Comparison of ENCODE assay signal across 28 mouse cellular contexts in genomic region chr5:126723304-126724295, GRCm38 (mm10).
DNase-seq lines count a peak whose midpoint lies in the region; ATAC-seq and TF ChIP-seq lines count a peak whose summit lies in the region.
"Had no signal": no experiment of that assay in that cellular context is flagged by ENCODE, and none has a peak within 500 bp of the region (broad histone marks: within the 10 kb centered on the region; RNA-seq: fewer than 3 reads in every experiment).

No protein-coding gene starts in this region.

- DNase-seq in forebrain, embryonic 14.5 days (ENCODE audit: low spot score) = peak; percentile 46
- no peak for DNase-seq in forebrain, embryonic 11.5 days (ENCODE audit: low spot score)
- peak; percentile 5 for DNase-seq in kidney, postnatal 0 days (ENCODE audit: low spot score)
- no peak for DNase-seq in kidney, postnatal 10 days
- DNase-seq in embryonic facial prominence, embryonic 14.5 days (ENCODE audit: low spot score) = peak; percentile 26
- no peak for DNase-seq in adrenal gland, postnatal 25 days
- DNase-seq in frontal cortex, postnatal 14 days (ENCODE audit: low spot score in 2 of 2) = no peak
- DNase-seq: cerebellum, adult 2 months; cerebellum, postnatal 14 days; gastrocnemius, adult 2 months; gastrocnemius, postnatal 36 days; heart, adult 2 months; kidney, adult 18-20 months; kidney, postnatal 4 days; left cerebral cortex, postnatal 4 days; liver, postnatal 0 days; lung, postnatal 36 days; right cerebral cortex, adult 18-20 months; spleen, adult 18-20 months; thymus, postnatal 14 days had no signal

- ATAC-seq in forebrain, embryonic 14.5 days = no peak
- no peak for ATAC-seq in forebrain, embryonic 11.5 days (replicated peaks; ENCODE audit: low FRiP score)
- no peak for ATAC-seq in kidney, postnatal 0 days (replicated peaks; ENCODE audit: low FRiP score, low read depth)
- peak; percentile 50; the same call in 1 of the 2 replicates for ATAC-seq in embryonic facial prominence, embryonic 14.5 days (ENCODE audit: low read depth)
- ATAC-seq: liver, embryonic 12.5 days; liver, postnatal 0 days; midbrain, embryonic 13.5 days; Patski had no signal

- WGBS in forebrain, embryonic 14.5 days = 27% methylated on average over 10 of the region's 10 CpGs
- 51% methylated on average over 10 of the region's 10 CpGs for WGBS in forebrain, embryonic 11.5 days
- 39% methylated on average over 10 of the region's 10 CpGs for WGBS in kidney, postnatal 0 days
- 45% methylated on average over 10 of the region's 10 CpGs for WGBS in embryonic facial prominence, embryonic 14.5 days

- no peak overlapping the region for H3K9ac ChIP-seq in forebrain, embryonic 14.5 days (ENCODE audit: low read length)
- no peak overlapping the region for H3K9ac ChIP-seq in forebrain, embryonic 11.5 days (ENCODE audit: low read length)
- H3K9ac ChIP-seq in kidney, postnatal 0 days (ENCODE audit: low read depth, low read length) = no peak overlapping the region
- no peak overlapping the region for H3K9ac ChIP-seq in embryonic facial prominence, embryonic 14.5 days (ENCODE audit: low read depth, low read length)
- H3K9ac ChIP-seq: heart, embryonic 12.5 days; hindbrain, embryonic 14.5 days; liver, embryonic 12.5 days; liver, postnatal 0 days; midbrain, embryonic 13.5 days; neural tube, embryonic 15.5 days had no signal

- no peak for TF ChIP-seq CTCF in kidney, postnatal 0 days (IDR thresholded peaks at IDR 0.05; ENCODE audit: low read depth)

- no peaks in the 10 kb centered on the region for H3K9me3 ChIP-seq in forebrain, embryonic 14.5 days (replicated peaks; ENCODE audit: control insufficient read depth, low read length)
- no peaks in the 10 kb centered on the region for H3K9me3 ChIP-seq in forebrain, embryonic 11.5 days (ENCODE audit: control insufficient read depth, low read length)
- H3K9me3 ChIP-seq in kidney, postnatal 0 days (replicated peaks; ENCODE audit: low read length) = no peaks in the 10 kb centered on the region
- no peaks in the 10 kb centered on the region for H3K9me3 ChIP-seq in embryonic facial prominence, embryonic 14.5 days (ENCODE audit: control insufficient read depth, low read length)
- H3K9me3 ChIP-seq: heart, embryonic 12.5 days; midbrain, embryonic 13.5 days; neural tube, embryonic 15.5 days had no signal

- H3K4me2 ChIP-seq in forebrain, embryonic 14.5 days (ENCODE audit: low read length) = no peak overlapping the region
- H3K4me2 ChIP-seq in forebrain, embryonic 11.5 days (ENCODE audit: low read depth, low read length, severe bottlenecking) = no peak overlapping the region
- no peak overlapping the region for H3K4me2 ChIP-seq in kidney, postnatal 0 days (ENCODE audit: low read length)
- H3K4me2 ChIP-seq in embryonic facial prominence, embryonic 14.5 days (ENCODE audit: low read depth, low read length) = no peak overlapping the region
- H3K4me2 ChIP-seq: heart, embryonic 12.5 days; hindbrain, embryonic 14.5 days; liver, embryonic 12.5 days; midbrain, embryonic 13.5 days; neural tube, embryonic 15.5 days had no signal

- no peaks in the 10 kb centered on the region for H3K36me3 ChIP-seq in forebrain, embryonic 14.5 days (ENCODE audit: control insufficient read depth, insufficient read depth, low read length)
- H3K36me3 ChIP-seq in forebrain, embryonic 11.5 days (ENCODE audit: control insufficient read depth, insufficient read depth, low read length) = no peaks in the 10 kb centered on the region
- no peaks in the 10 kb centered on the region for H3K36me3 ChIP-seq in kidney, postnatal 0 days (ENCODE audit: insufficient read depth, low read length)
- no peaks in the 10 kb centered on the region for H3K36me3 ChIP-seq in embryonic facial prominence, embryonic 14.5 days (ENCODE audit: control insufficient read depth, insufficient read depth, low read length)
- H3K36me3 ChIP-seq: forebrain, embryonic 10.5 days; G1E; heart, embryonic 12.5 days; liver, embryonic 12.5 days; midbrain, embryonic 13.5 days; neural tube, embryonic 15.5 days had no signal

- no peaks in the 10 kb centered on the region for H3K27me3 ChIP-seq in forebrain, embryonic 14.5 days (replicated peaks; ENCODE audit: control insufficient read depth, insufficient read depth, low read length)
- no peaks in the 10 kb centered on the region for H3K27me3 ChIP-seq in forebrain, embryonic 11.5 days (ENCODE audit: control insufficient read depth, insufficient read depth, low read length)
- H3K27me3 ChIP-seq in kidney, postnatal 0 days (ENCODE audit: insufficient read depth, low read length) = no peaks in the 10 kb centered on the region
- H3K27me3 ChIP-seq in embryonic facial prominence, embryonic 14.5 days (replicated peaks; ENCODE audit: control insufficient read depth, insufficient read depth, low read length) = no peaks in the 10 kb centered on the region; the same call in 1 of the 2 replicates
- H3K27me3 ChIP-seq: heart, embryonic 12.5 days; liver, embryonic 12.5 days; midbrain, embryonic 13.5 days; neural tube, embryonic 15.5 days; Patski had no signal

- no peaks in the 10 kb centered on the region for H3K4me1 ChIP-seq in forebrain, embryonic 14.5 days (ENCODE audit: control insufficient read depth, insufficient read depth, low read length)
- 0 out of 2 replicates have a peak, but pooled peaks cover 2% of the 10 kb centered on the region for H3K4me1 ChIP-seq in forebrain, embryonic 11.5 days (replicated peaks; ENCODE audit: control insufficient read depth, insufficient read depth, low read length)
- H3K4me1 ChIP-seq in kidney, postnatal 0 days (replicated peaks; ENCODE audit: insufficient read depth, low read length) = no peaks in the 10 kb centered on the region
- no peaks in the 10 kb centered on the region for H3K4me1 ChIP-seq in embryonic facial prominence, embryonic 14.5 days (ENCODE audit: control insufficient read depth, insufficient read depth, low read length)
- H3K4me1 ChIP-seq: heart, embryonic 12.5 days; liver, embryonic 12.5 days; midbrain, embryonic 13.5 days; neural tube, embryonic 15.5 days had no signal

- H3K4me3 ChIP-seq in forebrain, embryonic 14.5 days (ENCODE audit: low read depth, low read length) = no peak overlapping the region
- no peak overlapping the region for H3K4me3 ChIP-seq in forebrain, embryonic 11.5 days (ENCODE audit: low read depth, low read length)
- H3K4me3 ChIP-seq in kidney, postnatal 0 days (replicated peaks; ENCODE audit: low read depth, low read length) = no peak overlapping the region
- H3K4me3 ChIP-seq in embryonic facial prominence, embryonic 14.5 days (ENCODE audit: low read depth, low read length) = no peak overlapping the region
- H3K4me3 ChIP-seq: forebrain, embryonic 10.5 days; gastrocnemius, adult 2 months; heart, adult 2 months; heart, embryonic 12.5 days; liver, embryonic 12.5 days; midbrain, embryonic 13.5 days; neural tube, embryonic 15.5 days had no signal

- H3K27ac ChIP-seq in forebrain, embryonic 14.5 days (ENCODE audit: low read depth, low read length) = no peak overlapping the region
- H3K27ac ChIP-seq in forebrain, embryonic 11.5 days (ENCODE audit: low read depth, low read length) = no peak overlapping the region; the same call in 1 of the 2 replicates
- no peak overlapping the region for H3K27ac ChIP-seq in kidney, postnatal 0 days
- H3K27ac ChIP-seq in embryonic facial prominence, embryonic 14.5 days (replicated peaks; ENCODE audit: low read depth, low read length) = no peak overlapping the region
- H3K27ac ChIP-seq: forebrain, embryonic 10.5 days; gastrocnemius, adult 2 months; heart, adult 2 months; hindbrain, embryonic 14.5 days; liver, embryonic 12.5 days; midbrain, embryonic 13.5 days; neural tube, embryonic 15.5 days had no signal

Comparison
In these comparisons a context has a peak if more than half of its experiments do, and no peak if none do; other contexts are left out.
1. DNase-seq: peak in forebrain, embryonic 14.5 days (single experiment), kidney, postnatal 0 days (single experiment) and embryonic facial prominence, embryonic 14.5 days (single experiment); none in forebrain, embryonic 11.5 days (single experiment), kidney, postnatal 10 days (single experiment), adrenal gland, postnatal 25 days (single experiment) and frontal cortex, postnatal 14 days (0 of 2).